Mouse (Mus musculus) neural tube, embryonic 11.5 days (tissue): ENCODE data around the gene Prkce. TPM values are rescaled to one million over a fixed set of nuclear protein-coding genes. Genes with fewer than 3 reads are reported as not detected.

Experiments used
- ATAC-seq: fragments of 200-750 bp; cut with Nextera tagmentation; 2 replicates; pipeline ENCODE4 v1.8.0; 2017; ENCODE audit warnings: moderate number of reproducible peaks, mild to moderate bottlenecking, moderate TSS enrichment, moderate library complexity; ENCODE audit not compliant: insufficient read depth, low FRiP score, low TSS enrichment
- DNase-seq: peaks from one replicate; pipeline ENCODE4 v3.0.0-alpha.2; 2015; ENCODE audit warnings: low spot score
- H3K27ac ChIP-seq: fragments of 300-500 bp; sonication (generic); 2 replicates; pipeline ENCODE4 v1.5.1; 2014; ENCODE audit warnings: low read depth, mild to moderate bottlenecking, low read length
- H3K27me3 ChIP-seq: fragments of 300-500 bp; sonication (generic); 2 replicates; pipeline ENCODE4 v1.6.1; 2014; ENCODE audit warnings: mild to moderate bottlenecking, low read length, mixed read lengths; ENCODE audit not compliant: control insufficient read depth, insufficient read depth
- H3K36me3 ChIP-seq: fragments of 300-500 bp; sonication (generic); 2 replicates; pipeline ENCODE4 v1.6.1; 2014; ENCODE audit warnings: mild to moderate bottlenecking, low read length, moderate library complexity, mixed read lengths; ENCODE audit not compliant: control insufficient read depth, insufficient read depth
- H3K4me1 ChIP-seq: fragments of 300-500 bp; sonication (generic); 2 replicates; pipeline ENCODE4 v1.6.1; 2014; ENCODE audit warnings: low read length, mixed read lengths; ENCODE audit not compliant: control insufficient read depth, insufficient read depth
- H3K4me2 ChIP-seq: fragments of 300-500 bp; sonication (generic); 2 replicates; pipeline ENCODE4 v1.6.1; 2014; ENCODE audit warnings: low read depth, mild to moderate bottlenecking, moderate library complexity
- H3K4me3 ChIP-seq: fragments of 300-500 bp; sonication (generic); 2 replicates; pipeline ENCODE4 v1.5.1; 2014; ENCODE audit warnings: low read depth, low read length
- H3K9ac ChIP-seq: fragments of 300-500 bp; sonication (generic); 2 replicates; pipeline ENCODE4 v1.6.1; 2014; ENCODE audit warnings: mild to moderate bottlenecking, low read length
- H3K9me3 ChIP-seq: fragments of 300-500 bp; sonication (generic); 2 replicates; pipeline ENCODE4 v1.6.1; 2016; ENCODE audit warnings: low read length; ENCODE audit not compliant: control insufficient read depth
- WGBS: fragments of 180-500 bp; shearing (Covaris S2); extraction: QIAGEN DNeasy Blood & Tissue Kit; methylation state at CpG from one replicate; pipeline ENCODE4 v1.1.7; 2014; 5-methylcytosine and 5-hydroxymethylcytosine counted together
- polyA plus RNA-seq: library from polyadenylated mRNA; unstranded; fragments of >200 nt; fragmentation: Nextera tagmentation; extraction: Ambion mirVana; gene quantifications from 2 replicates; pipeline ENCODE4 v1.2.1, GENCODE M21; 2014

Gene Prkce
- polyA plus RNA-seq, 1 experiment from 2014 or later = 13.3 TPM

DNA sequence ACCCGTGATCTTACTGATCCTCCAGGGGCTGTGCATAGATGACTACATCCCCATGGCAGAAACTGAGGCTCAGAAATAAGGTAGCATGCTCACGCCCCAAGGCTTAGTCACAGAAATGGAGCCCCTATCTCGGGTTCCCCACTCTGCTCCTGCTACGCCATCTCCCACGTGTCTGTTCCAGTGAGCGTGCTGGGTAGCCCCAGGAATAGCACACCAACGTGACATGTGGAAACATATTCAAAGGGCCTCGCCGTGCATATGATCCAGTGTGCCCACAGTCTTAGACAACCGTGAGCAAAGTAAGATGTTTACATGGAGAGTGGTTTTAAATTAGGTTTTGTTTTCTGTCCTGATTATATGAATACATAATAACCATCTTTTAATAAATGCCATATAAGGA, 315.1 kb downstream of the Prkce start:
- H3K4me1 ChIP-seq = no peaks in the 10 kb centered on the region
- ATAC-seq = no peak
- DNase-seq = no peak
- H3K9ac ChIP-seq = no peak overlapping the region
- H3K36me3 ChIP-seq = no peaks in the 10 kb centered on the region
- 95% methylated on average over 10 of the region's 10 CpGs for WGBS
- no peak overlapping the region for H3K4me2 ChIP-seq
- no peak overlapping the region for H3K4me3 ChIP-seq
- H3K9me3 ChIP-seq = no peaks in the 10 kb centered on the region
- no peak overlapping the region for H3K27ac ChIP-seq
- H3K27me3 ChIP-seq = no peaks in the 10 kb centered on the region

DNA sequence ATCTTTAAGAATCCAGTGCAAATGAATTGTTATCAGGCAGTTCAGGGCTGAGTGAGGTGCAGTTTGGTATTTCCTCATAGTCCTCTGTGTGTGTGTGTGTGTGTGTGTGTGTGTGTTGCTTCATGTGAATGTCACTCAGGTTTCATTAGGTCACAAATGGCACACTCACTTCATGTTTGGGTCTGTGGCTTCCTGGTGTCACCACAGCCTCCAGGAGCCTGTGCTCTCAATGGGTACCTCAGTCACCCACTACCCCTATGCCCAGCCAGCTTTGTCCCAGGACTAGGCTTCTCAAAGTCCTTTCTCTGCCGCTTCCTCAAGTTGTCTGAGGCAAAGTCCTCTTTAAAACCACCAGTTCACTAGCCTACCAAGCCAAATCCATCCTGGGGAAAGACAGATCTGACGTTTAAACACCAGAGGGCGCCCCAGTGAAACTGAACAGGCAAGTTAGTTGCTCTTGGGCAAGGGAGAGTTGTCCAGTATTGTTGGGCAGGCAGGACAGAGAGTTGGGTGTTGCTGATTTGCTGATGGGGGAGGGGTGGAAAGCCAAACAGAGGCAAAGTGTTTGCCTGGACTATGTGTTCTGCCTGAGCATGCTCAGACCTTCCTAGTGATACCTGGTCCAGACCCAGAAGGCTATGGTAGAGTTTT, 316.6 kb downstream of the Prkce start:
- peak; percentile 81 for DNase-seq
- H3K4me3 ChIP-seq = no peak overlapping the region
- H3K27ac ChIP-seq = no peak overlapping the region
- H3K4me1 ChIP-seq = no peaks in the 10 kb centered on the region
- no peak overlapping the region for H3K4me2 ChIP-seq
- H3K27me3 ChIP-seq = no peaks in the 10 kb centered on the region
- H3K9me3 ChIP-seq = no peaks in the 10 kb centered on the region
- 14% methylated on average over 3 of the region's 3 CpGs for WGBS
- ATAC-seq = peak; percentile 35; the same call in 1 of the 2 replicates
- no peaks in the 10 kb centered on the region for H3K36me3 ChIP-seq
- no peak overlapping the region for H3K9ac ChIP-seq

DNA sequence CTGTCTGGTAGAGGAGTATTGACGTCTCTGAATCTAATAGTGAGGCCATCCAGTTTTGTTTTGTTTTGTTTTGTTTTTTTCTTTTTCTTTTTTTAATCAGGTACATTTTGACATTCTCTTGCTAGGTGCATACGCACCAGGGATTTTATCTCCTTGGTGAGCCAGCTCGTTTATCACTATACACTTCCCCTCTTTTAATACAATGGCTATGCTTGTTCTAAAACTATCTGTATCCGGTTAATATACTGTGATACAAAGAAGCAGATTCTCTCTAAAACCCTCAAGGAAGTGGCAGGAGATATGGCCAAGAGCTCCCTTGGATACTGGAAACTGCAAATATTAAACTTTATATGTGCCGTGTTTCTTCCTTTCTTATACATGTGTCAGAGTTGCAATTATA, 319.1 kb downstream of the Prkce start:
- ATAC-seq = no peak
- WGBS = 92% methylated on average over 5 of the region's 5 CpGs
- no peaks in the 10 kb centered on the region for H3K27me3 ChIP-seq
- no peak overlapping the region for H3K4me2 ChIP-seq
- H3K27ac ChIP-seq = no peak overlapping the region
- H3K9ac ChIP-seq = no peak overlapping the region
- H3K4me3 ChIP-seq = no peak overlapping the region
- H3K36me3 ChIP-seq = no peaks in the 10 kb centered on the region
- no peak for DNase-seq
- no peaks in the 10 kb centered on the region for H3K4me1 ChIP-seq
- no peaks in the 10 kb centered on the region for H3K9me3 ChIP-seq

DNA sequence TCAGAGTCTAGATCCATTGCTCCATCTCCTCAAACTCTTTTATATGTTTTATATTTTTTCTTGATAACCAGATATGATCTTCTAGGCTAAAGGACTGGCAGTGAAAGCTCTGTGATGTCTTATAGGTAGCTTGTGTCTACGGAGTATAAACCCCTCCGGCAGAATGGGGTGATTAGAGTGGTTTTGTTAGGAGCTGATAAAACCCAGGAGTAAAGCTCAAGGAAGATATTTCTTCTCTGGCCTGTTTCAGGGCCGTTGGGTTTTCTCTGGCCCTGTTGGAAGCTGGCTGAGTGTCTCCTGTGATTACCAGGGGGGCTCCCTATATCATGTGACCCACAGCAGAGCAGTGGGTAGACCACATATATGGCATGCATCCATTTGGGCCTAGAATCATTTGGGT, 319.9 kb downstream of the Prkce start:
- no peaks in the 10 kb centered on the region for H3K4me1 ChIP-seq
- no peaks in the 10 kb centered on the region for H3K9me3 ChIP-seq
- H3K36me3 ChIP-seq = no peaks in the 10 kb centered on the region
- ATAC-seq = no peak
- H3K4me3 ChIP-seq = no peak overlapping the region
- DNase-seq = no peak
- H3K4me2 ChIP-seq = no peak overlapping the region
- H3K27me3 ChIP-seq = no peaks in the 10 kb centered on the region
- no peak overlapping the region for H3K27ac ChIP-seq
- no peak overlapping the region for H3K9ac ChIP-seq
- WGBS = 84% methylated on average over 3 of the region's 3 CpGs

DNA sequence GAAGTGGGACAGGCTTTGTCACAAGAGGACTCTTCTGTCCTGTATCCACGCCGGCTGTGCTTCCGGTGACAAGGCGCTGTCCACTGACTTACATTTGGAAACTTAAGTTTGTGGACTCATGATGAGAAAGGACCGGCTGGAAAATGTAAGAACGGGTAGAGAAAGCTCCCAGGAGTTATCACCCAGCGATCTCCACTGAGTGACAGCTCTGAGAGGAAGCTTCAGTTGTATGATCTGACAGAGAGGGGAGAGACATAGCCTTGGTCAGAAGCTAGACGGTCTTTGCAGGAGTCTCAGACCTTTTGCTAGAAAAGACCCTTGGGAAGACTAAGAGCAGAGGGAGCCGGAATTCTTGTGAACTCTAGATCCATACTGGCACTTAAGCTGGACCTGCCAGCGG, 322.2 kb downstream of the Prkce start:
- Histone ChIP-seq H3K4me1 (no peaks in the 10 kb centered on the region), H3K4me2 (no peak overlapping the region), H3K27me3 (no peaks in the 10 kb centered on the region), H3K36me3 (no peaks in the 10 kb centered on the region), H3K9me3 (no peaks in the 10 kb centered on the region), H3K9ac (no peak overlapping the region), H3K27ac (no peak overlapping the region), H3K4me3 (no peak overlapping the region)
- DNase-seq (no peak), ATAC-seq (no peak)
- WGBS = 90% methylated on average over 10 of the region's 10 CpGs

DNA sequence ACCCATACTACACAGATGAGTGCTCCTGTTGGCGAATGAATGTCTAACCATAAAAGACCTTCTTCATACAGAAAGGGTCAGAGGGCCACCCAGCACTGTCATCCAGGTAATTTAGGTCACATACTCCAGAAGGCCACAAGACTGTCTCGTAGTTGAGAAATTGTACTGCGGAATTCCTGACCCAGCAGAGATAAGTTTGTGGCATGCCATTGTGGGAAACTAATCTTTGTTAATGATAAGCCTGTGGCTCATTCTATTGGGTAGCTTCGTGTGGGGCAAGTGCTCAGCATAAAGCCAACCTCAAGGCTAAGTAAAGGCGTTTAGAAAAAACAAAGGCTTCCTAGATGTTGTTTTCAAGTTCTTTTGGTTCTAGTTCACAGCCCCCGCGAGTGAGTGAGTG, 324.8 kb downstream of the Prkce start:
- H3K27ac ChIP-seq = no peak overlapping the region
- no peaks in the 10 kb centered on the region for H3K27me3 ChIP-seq
- H3K4me1 ChIP-seq = no peaks in the 10 kb centered on the region
- no peak for ATAC-seq
- 89% methylated on average over 7 of the region's 7 CpGs for WGBS
- H3K9ac ChIP-seq = no peak overlapping the region
- no peak overlapping the region for H3K4me2 ChIP-seq
- no peak for DNase-seq
- no peaks in the 10 kb centered on the region for H3K36me3 ChIP-seq
- no peaks in the 10 kb centered on the region for H3K9me3 ChIP-seq
- no peak overlapping the region for H3K4me3 ChIP-seq

DNA sequence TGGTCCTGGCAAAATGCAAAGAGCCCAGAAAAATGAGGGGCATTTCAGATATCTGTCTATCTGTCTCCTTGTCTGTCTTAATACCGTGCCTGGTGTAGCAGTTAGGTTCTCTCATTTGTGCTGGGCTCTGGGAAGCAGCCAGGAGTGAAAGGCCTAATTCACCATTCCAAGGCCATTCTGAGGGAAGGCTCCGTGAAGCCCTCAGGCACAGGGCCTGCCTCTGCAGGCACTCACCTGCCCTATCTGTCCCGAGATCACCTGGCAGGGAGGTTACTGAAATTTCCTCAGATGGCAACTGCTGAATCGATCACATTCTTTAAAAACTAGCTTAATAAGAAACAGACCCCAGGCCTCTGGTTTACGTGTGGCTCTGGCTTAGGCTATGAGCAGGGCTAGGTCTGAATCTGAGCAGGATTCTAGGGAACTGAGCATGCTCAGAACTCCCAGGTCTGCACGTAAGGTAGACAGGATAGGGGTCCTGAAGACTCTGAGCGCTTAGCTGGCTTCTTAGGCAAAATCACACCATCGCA, 326.4 kb downstream of the Prkce start:
- Histone ChIP-seq H3K9ac (no peak overlapping the region), H3K36me3 (no peaks in the 10 kb centered on the region), H3K27me3 (no peaks in the 10 kb centered on the region), H3K9me3 (no peaks in the 10 kb centered on the region), H3K27ac (no peak overlapping the region), H3K4me1 (no peaks in the 10 kb centered on the region), H3K4me2 (no peak overlapping the region), H3K4me3 (no peak overlapping the region)
- DNase-seq (no peak), ATAC-seq (no peak)
- 83% methylated on average over 8 of the region's 8 CpGs for WGBS

DNA sequence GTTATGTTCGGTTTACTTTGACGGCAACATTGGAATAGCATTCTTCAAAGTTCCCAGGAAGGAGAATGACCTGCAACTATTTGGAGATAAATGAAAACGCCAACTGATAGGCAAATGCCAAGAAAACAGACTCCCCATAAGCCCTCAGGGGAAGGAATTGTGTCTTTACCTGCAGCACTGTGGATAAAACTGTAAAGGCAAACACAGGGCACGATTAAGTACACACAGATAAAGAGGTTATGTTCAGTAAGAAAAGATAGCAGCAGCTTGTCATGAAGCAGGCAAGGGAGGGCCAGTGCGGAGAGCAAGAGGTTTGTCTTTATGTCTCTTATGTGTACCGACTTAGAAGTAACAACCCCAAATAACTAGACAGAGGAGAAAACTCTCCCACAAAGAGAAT, 326.9 kb downstream of the Prkce start:
- WGBS = 92% methylated on average over 6 of the region's 6 CpGs
- DNase-seq (no peak), ATAC-seq (no peak)
- no peaks in the 10 kb centered on the region for H3K27me3 ChIP-seq
- no peak overlapping the region for H3K27ac ChIP-seq
- no peak overlapping the region for H3K9ac ChIP-seq
- no peaks in the 10 kb centered on the region for H3K36me3 ChIP-seq
- no peaks in the 10 kb centered on the region for H3K9me3 ChIP-seq
- H3K4me1 ChIP-seq = no peaks in the 10 kb centered on the region
- no peak overlapping the region for H3K4me3 ChIP-seq
- H3K4me2 ChIP-seq = no peak overlapping the region

DNA sequence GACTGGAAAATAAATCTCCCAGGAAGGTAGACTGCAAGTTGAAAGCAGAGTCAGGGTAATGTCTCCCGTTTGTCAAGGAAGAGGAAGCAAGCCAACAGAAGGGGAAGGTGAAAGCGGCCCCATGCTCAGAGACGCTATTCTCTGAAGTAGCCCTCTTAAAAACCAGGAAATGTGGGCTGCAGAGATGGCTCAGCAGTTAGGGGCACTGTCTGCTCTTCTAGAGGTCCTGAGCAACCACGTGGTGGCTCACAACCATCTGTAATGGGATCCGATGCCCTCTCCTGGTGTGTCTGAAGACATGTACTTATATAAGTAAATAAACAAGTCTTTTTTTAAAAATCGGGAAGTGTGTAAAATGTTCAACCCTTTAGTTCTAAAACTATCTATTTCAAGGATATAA, 327.3 kb downstream of the Prkce start:
- no peak overlapping the region for H3K9ac ChIP-seq
- H3K4me1 ChIP-seq = no peaks in the 10 kb centered on the region
- no peaks in the 10 kb centered on the region for H3K9me3 ChIP-seq
- DNase-seq (no peak), ATAC-seq (no peak)
- H3K4me2 ChIP-seq = no peak overlapping the region
- H3K4me3 ChIP-seq = no peak overlapping the region
- H3K36me3 ChIP-seq = no peaks in the 10 kb centered on the region
- no peaks in the 10 kb centered on the region for H3K27me3 ChIP-seq
- WGBS = 76% methylated on average over 6 of the region's 6 CpGs
- H3K27ac ChIP-seq = no peak overlapping the region
